Mouse (Mus musculus) intestine, embryonic 14.5 days (tissue): ENCODE measurements around the gene Rnasek. TPM values are rescaled to one million over a fixed set of nuclear protein-coding genes. Genes with fewer than 3 reads are reported as not detected.
A peak's percentile ranks its signal among the peaks of the same experiment; 100 is the strongest.

Experiments
- ATAC-seq: fragments of 200-750 bp; cut with Nextera tagmentation; replicated peaks from 2 replicates; pipeline ENCODE4 v1.8.0; 2017; ENCODE audit warnings: low read depth, moderate number of reproducible peaks, moderate TSS enrichment, moderate library complexity; ENCODE audit not compliant: low FRiP score, low TSS enrichment
- DNase-seq: peaks from one replicate; pipeline ENCODE4 v3.0.0-alpha.2; 2018; ENCODE audit warnings: low spot score
- H3K27ac ChIP-seq: fragments of 300-500 bp; sonication (generic); 2 replicates; pipeline ENCODE4 v1.5.1; 2014; ENCODE audit warnings: low read depth, mild to moderate bottlenecking, control low read depth
- H3K27me3 ChIP-seq: fragments of 300-500 bp; sonication (generic); replicated peaks from 2 replicates; pipeline ENCODE4 v1.6.1; 2014; ENCODE audit warnings: low read length, control low read depth; ENCODE audit not compliant: control insufficient read depth, insufficient read depth
- H3K36me3 ChIP-seq: fragments of 300-500 bp; sonication (generic); 2 replicates; pipeline ENCODE4 v1.6.1; 2014; ENCODE audit warnings: low read length, control low read depth; ENCODE audit not compliant: control insufficient read depth, insufficient read depth
- H3K4me1 ChIP-seq: fragments of 300-500 bp; sonication (generic); replicated peaks from 2 replicates; pipeline ENCODE4 v1.6.1; 2014; ENCODE audit warnings: low read length, control low read depth, mixed read lengths; ENCODE audit not compliant: control insufficient read depth, insufficient read depth
- H3K4me2 ChIP-seq: fragments of 300-500 bp; sonication (generic); 2 replicates; pipeline ENCODE4 v1.6.1; 2014; ENCODE audit warnings: low read length
- H3K4me3 ChIP-seq: fragments of 300-500 bp; sonication (generic); 2 replicates; pipeline ENCODE4 v1.5.1; 2014; ENCODE audit warnings: low read depth, low read length, control low read depth, mixed read lengths
- H3K9ac ChIP-seq: fragments of 300-500 bp; sonication (generic); 2 replicates; pipeline ENCODE4 v1.6.1; 2014; ENCODE audit warnings: mild to moderate bottlenecking, low read length
- H3K9me3 ChIP-seq: fragments of 300-500 bp; sonication (generic); 2 replicates; pipeline ENCODE4 v1.6.1; 2016; ENCODE audit warnings: low read length, control low read depth; ENCODE audit not compliant: control insufficient read depth
- WGBS: fragments of 180-500 bp; shearing (Covaris S2); extraction: QIAGEN DNeasy Blood & Tissue Kit; methylation state at CpG from one replicate; pipeline ENCODE4 v1.1.7; 2014; 5-methylcytosine and 5-hydroxymethylcytosine counted together
- polyA plus RNA-seq: library from polyadenylated mRNA; unstranded; fragments of >200 nt; fragmentation: Nextera tagmentation; extraction: Ambion mirVana; gene quantifications from 2 replicates; pipeline ENCODE4 v1.2.1, GENCODE M21; 2014

The Rnasek gene
- polyA plus RNA-seq, 1 experiment from 2014 or later, result 165 TPM

DNA sequence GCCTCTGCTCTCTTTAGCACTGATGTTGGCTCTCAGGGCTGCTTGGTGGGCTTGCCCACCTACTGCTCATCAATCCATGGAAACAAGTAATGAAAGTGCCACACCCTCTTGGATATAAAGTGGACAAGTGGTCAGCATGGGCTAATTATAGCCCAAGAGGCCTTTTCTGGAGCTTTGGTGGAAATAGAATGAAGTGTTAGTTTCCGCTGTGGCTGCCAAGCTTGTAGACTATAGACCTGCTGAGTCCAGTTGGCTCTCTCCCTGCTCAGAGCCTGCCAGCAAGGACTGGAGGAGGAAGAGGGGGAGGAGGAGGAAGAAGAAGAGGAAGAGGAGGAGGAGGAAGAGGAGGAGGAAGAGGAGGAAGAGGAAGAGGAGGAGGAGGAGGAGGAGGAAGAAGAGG is 26.8 kb upstream of the Rnasek start:
- no peak overlapping the region for H3K4me3 ChIP-seq
- no peaks in the 10 kb centered on the region for H3K27me3 ChIP-seq
- H3K9me3 ChIP-seq, result no peaks in the 10 kb centered on the region
- DNase-seq, result no peak
- H3K36me3 ChIP-seq, result no peaks in the 10 kb centered on the region
- H3K27ac ChIP-seq, result no peak overlapping the region
- no peak overlapping the region for H3K9ac ChIP-seq
- H3K4me2 ChIP-seq, result no peak overlapping the region
- no peak for ATAC-seq
- WGBS, result 92% methylated on average over 1 of the region's 1 CpGs
- H3K4me1 ChIP-seq, result no peaks in the 10 kb centered on the region

DNA sequence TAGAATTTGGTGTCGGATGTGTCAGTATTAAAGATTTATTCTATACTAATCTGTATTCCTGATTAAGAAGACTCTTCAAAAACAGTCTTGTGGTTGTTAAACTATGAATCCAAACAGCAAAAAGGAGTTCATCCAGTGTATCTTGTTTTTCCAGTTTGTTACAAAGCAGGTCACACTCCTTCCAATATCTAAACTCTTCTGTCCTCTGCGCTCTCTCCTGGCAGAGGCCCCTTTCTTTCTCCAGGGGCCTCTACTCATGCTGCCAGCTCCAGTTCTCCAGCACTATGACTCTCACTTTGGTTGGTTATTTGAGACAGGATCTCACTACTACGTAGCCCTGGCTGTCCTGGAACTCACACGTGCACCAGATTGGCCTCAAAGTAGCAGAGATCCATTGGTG is 26.2 kb upstream of the Rnasek start:
- H3K36me3 ChIP-seq, result no peaks in the 10 kb centered on the region
- no peak overlapping the region for H3K27ac ChIP-seq
- H3K4me3 ChIP-seq, result no peak overlapping the region
- WGBS, result 74% methylated on average over 4 of the region's 4 CpGs
- DNase-seq (no peak), ATAC-seq (no peak)
- H3K4me1 ChIP-seq, result no peaks in the 10 kb centered on the region
- no peak overlapping the region for H3K4me2 ChIP-seq
- H3K9me3 ChIP-seq, result no peaks in the 10 kb centered on the region
- H3K9ac ChIP-seq, result no peak overlapping the region
- H3K27me3 ChIP-seq, result no peaks in the 10 kb centered on the region

DNA sequence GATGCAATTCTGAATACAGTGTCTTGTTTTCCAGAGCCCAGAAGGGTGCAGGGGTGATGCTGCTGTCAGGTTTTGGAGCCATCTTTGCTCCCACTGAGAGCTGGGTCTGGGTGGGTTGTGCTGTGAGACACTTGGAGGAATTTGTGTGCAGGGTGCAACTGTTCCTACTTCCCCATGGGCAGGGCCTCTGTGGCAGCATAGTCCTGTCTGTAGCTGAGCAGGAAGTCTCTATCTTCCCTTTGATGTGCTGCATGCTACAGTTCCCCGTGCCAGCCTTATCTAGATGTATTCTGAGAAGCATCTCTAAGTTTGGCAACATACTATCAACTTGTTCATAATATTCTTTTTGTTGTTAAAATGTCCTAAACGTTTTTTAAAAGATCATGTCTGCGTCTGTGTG is 25.6 kb upstream of the Rnasek start:
- Histone ChIP-seq H3K4me3 (no peak overlapping the region), H3K27ac (no peak overlapping the region), H3K27me3 (no peaks in the 10 kb centered on the region), H3K36me3 (no peaks in the 10 kb centered on the region), H3K4me1 (no peaks in the 10 kb centered on the region), H3K9me3 (no peaks in the 10 kb centered on the region), H3K4me2 (no peak overlapping the region), H3K9ac (no peak overlapping the region)
- no peak for ATAC-seq
- DNase-seq, result no peak
- WGBS, result 47% methylated on average over 3 of the region's 3 CpGs

DNA sequence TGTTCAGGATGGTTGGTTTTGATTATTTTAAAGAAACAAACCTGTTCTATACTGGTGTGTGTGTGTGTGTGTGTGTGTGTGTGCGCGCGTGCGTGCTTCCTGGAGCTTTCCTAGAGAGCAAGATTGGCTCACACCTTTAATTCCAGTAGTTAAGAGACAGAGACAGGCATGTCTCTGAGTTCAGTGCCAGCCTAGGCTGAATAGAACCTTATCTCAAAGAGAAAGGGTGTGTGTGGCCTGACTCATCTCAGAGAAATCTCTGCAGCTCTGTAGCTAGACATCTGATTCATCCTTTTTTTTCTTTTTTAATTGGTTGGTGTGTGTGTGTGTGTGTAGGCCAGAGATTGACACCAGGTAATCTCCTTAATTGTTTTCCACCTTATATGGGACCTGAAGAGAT is 19.4 kb upstream of the Rnasek start:
- Histone ChIP-seq H3K36me3 (no peaks in the 10 kb centered on the region), H3K27ac (no peak overlapping the region), H3K9ac (no peak overlapping the region), H3K27me3 (peaks cover 25% of the 10 kb centered on the region), H3K9me3 (no peaks in the 10 kb centered on the region), H3K4me3 (no peak overlapping the region), H3K4me2 (no peak overlapping the region), H3K4me1 (peaks cover 8% of the 10 kb centered on the region; the same call in 1 of the 2 replicates)
- DNase-seq, result no peak
- no peak for ATAC-seq
- WGBS, result 85% methylated on average over 4 of the region's 4 CpGs

DNA sequence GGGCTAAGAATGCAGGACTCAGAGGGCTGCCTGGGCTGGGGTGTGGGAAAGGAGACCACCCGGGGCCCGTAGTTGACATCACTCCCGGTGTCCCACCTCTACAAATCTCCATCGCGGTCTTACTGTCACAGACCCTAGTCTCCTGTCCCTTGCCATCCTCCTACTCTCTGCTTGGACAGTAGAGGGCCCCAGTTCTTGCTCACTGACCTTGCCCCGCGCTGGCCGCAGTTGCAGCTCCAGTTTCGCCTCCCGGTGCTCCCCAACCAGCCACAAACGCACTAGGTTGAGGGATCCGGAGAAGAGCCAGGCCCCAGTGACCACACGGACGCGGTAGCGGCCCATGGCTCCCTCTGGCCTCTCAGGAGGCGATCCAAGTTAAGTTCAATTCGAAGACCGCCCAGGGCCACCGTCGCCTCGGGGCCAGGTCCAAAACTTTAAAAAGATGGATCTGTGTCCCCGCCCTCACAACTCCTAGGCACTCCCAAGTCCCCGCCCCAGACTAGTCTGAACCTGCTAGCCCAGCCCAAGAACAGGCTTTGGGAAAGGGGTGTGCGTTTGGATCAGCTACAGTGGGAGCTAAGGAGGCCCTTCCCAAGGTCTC is 15.4 kb upstream of the Rnasek start, which contains the start of gene Alox12:
Gene Alox12 (minus strand): TSS at position 423 of the 601 bp plus-strand sequence.
- H3K27ac ChIP-seq, result no peak within 1 kb of the TSS
- H3K36me3 ChIP-seq, result no peaks in the 10 kb centered on the region
- ATAC-seq (no peak), DNase-seq (peak; percentile 64)
- peaks cover 8% of the 10 kb centered on the region; the same call in 1 of the 2 replicates for H3K4me1 ChIP-seq
- H3K4me2 ChIP-seq, result peak within 1 kb of the TSS; percentile 47
- WGBS, result under 1% methylated on average over 25 of the region's 25 CpGs
- H3K9me3 ChIP-seq, result no peaks in the 10 kb centered on the region
- H3K4me3 ChIP-seq, result peak within 1 kb of the TSS; percentile 25
- peaks cover 44% of the 10 kb centered on the region for H3K27me3 ChIP-seq
- H3K9ac ChIP-seq, result peak within 1 kb of the TSS; percentile 10; the same call in 1 of the 2 replicates

DNA sequence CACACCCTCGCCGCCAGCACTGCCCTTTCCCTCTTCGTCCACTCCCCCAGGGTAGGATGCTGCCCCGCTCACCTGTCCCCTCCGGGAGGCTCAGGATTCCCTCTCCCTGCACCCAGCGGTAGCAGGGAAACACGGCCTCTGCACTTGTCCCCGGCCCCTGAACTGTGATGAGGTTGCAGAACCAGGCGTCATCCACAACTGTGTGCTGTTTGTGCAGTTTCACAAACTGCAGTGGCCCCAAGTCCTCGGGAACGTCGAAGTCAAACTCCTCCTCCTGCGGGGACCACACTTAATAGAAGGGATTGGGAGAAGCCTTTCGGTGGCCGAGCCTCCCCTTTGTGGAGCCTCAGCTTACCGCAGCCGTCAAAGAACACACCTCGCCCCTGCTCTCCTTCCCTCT is 14.7 kb upstream of the Rnasek start:
- WGBS, result 6% methylated on average over 18 of the region's 18 CpGs
- DNase-seq (peak; percentile 61), ATAC-seq (no peak)
- Histone ChIP-seq H3K9me3 (no peaks in the 10 kb centered on the region), H3K4me1 (peaks cover 8% of the 10 kb centered on the region; the same call in 1 of the 2 replicates), H3K36me3 (no peaks in the 10 kb centered on the region), H3K4me3 (peak overlapping the region; percentile 25), H3K4me2 (peak overlapping the region; percentile 47), H3K27ac (no peak overlapping the region), H3K27me3 (peaks cover 43% of the 10 kb centered on the region), H3K9ac (0 out of 2 replicates have a peak overlapping the region, but pooled peaks have one; percentile 10)

DNA sequence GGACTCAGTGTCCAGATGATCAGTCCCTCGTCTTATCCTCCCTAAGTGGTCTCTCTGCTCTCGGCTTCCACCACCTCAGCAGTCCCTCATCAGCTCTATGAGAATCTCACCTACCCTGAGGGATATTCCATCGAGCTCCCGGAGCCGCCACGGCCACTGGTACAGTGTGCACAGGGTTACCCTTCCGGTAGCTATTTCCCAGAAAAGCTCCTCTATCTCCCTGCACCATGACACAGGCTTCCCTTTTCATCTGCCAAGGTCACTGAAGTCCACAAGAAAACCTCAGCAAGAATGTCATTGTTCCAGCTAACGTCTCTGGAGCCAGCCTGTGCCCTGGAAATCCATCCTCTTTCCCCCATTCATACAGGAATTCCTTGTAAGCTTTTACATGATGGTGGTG is 12.2 kb upstream of the Rnasek start:
- Histone ChIP-seq H3K4me2 (no peak overlapping the region), H3K36me3 (no peaks in the 10 kb centered on the region), H3K4me1 (peaks cover 8% of the 10 kb centered on the region; the same call in 1 of the 2 replicates), H3K27ac (no peak overlapping the region), H3K27me3 (peaks cover 47% of the 10 kb centered on the region), H3K9me3 (no peaks in the 10 kb centered on the region), H3K9ac (no peak overlapping the region), H3K4me3 (no peak overlapping the region)
- WGBS, result 79% methylated on average over 8 of the region's 8 CpGs
- DNase-seq (no peak), ATAC-seq (no peak)

DNA sequence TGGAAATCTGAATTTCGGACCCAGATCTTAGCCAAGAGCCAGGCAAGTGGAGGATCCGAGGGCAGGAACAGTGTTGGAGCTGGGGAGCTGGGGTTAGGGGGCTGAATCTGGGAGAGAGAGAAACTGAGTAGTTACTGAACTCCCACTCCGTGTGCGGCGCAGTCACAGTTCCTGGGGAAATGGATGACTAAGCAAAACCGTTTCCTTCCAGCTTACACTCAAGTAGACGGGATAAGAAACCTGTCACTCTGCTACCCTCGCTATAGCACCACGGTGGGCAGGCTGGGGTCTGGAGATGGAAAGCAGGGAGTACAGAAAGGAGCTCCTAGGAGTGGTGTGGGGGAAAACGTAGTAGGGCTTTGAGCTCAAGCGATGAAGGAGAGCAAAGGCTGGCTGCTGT is 10.5 kb upstream of the Rnasek start:
- H3K27me3 ChIP-seq, result peaks cover 37% of the 10 kb centered on the region
- 73% methylated on average over 11 of the region's 11 CpGs for WGBS

More for the DNA sequence above, 10.5 kb upstream of the Rnasek start:
- H3K27ac ChIP-seq, result no peak overlapping the region
- no peaks in the 10 kb centered on the region for H3K9me3 ChIP-seq
- no peak for DNase-seq
- H3K4me1 ChIP-seq, result peaks cover 8% of the 10 kb centered on the region; the same call in 1 of the 2 replicates
- no peak overlapping the region for H3K9ac ChIP-seq
- H3K36me3 ChIP-seq, result no peaks in the 10 kb centered on the region
- no peak overlapping the region for H3K4me2 ChIP-seq
- H3K4me3 ChIP-seq, result no peak overlapping the region
- ATAC-seq, result no peak
